Mouse (Mus musculus) lung, postnatal 0 days (tissue): Measurements from ENCODE around the gene Clec4a4. TPM values are rescaled to one million over a fixed set of nuclear protein-coding genes. Genes with fewer than 3 reads are reported as not detected.

ENCODE experiments used
- ATAC-seq: fragments of 200-750 bp; cut with Nextera tagmentation; 2 replicates; pipeline ENCODE4 v1.8.0; 2017; ENCODE audit warnings: moderate library complexity
- DNase-seq: peaks from one replicate; pipeline ENCODE4 v3.0.0-alpha.2; 2016; ENCODE audit warnings: low spot score
- H3K27ac ChIP-seq: fragments of 300-500 bp; sonication (generic); 2 replicates; pipeline ENCODE4 v1.5.1; 2014; ENCODE audit warnings: antibody characterized with exemption, mild to moderate bottlenecking, low read length, mixed read lengths
- H3K27me3 ChIP-seq: fragments of 300-500 bp; sonication (generic); replicated peaks from 2 replicates; pipeline ENCODE4 v1.6.1; 2014; ENCODE audit warnings: low read length, mixed read lengths; ENCODE audit not compliant: insufficient read depth
- H3K36me3 ChIP-seq: fragments of 300-500 bp; sonication (generic); 2 replicates; pipeline ENCODE4 v1.6.1; 2014; ENCODE audit warnings: low read length, mixed read lengths; ENCODE audit not compliant: insufficient read depth
- H3K4me1 ChIP-seq: fragments of 300-500 bp; sonication (generic); 2 replicates; pipeline ENCODE4 v1.6.1; 2014; ENCODE audit warnings: antibody characterized with exemption, low read depth, low read length, mixed read lengths; ENCODE audit not compliant: insufficient read depth
- H3K4me2 ChIP-seq: fragments of 300-500 bp; sonication (generic); replicated peaks from 2 replicates; pipeline ENCODE4 v1.6.1; 2014; ENCODE audit warnings: low read depth, mild to moderate bottlenecking, low read length, moderate library complexity, mixed read lengths
- H3K4me3 ChIP-seq: fragments of 300-500 bp; sonication (generic); 2 replicates; pipeline ENCODE4 v1.5.1; 2014; ENCODE audit warnings: low read depth, low read length
- H3K9ac ChIP-seq: fragments of 300-500 bp; sonication (generic); replicated peaks from 2 replicates; pipeline ENCODE4 v1.6.1; 2014; ENCODE audit warnings: low read depth, mild to moderate bottlenecking
- H3K9me3 ChIP-seq: fragments of 300-500 bp; sonication (generic); 2 replicates; pipeline ENCODE4 v1.6.1; 2016; ENCODE audit warnings: low read length, mixed read lengths
- CTCF ChIP-seq: IDR thresholded peaks from 2 replicates; pipeline ENCODE4 v1.5.1; 2016; ENCODE audit warnings: antibody characterized with exemption, mild to moderate bottlenecking
- EP300 ChIP-seq: IDR thresholded peaks from 2 replicates; pipeline ENCODE4 v1.6.1; 2016; ENCODE audit warnings: antibody characterized with exemption, mild to moderate bottlenecking, control low read depth
- WGBS: fragments of 180-500 bp; shearing (Covaris S2); extraction: QIAGEN DNeasy Blood & Tissue Kit; methylation state at CpG from one replicate; pipeline ENCODE4 v1.1.7; 2014; 5-methylcytosine and 5-hydroxymethylcytosine counted together
- polyA plus RNA-seq: library from polyadenylated mRNA; unstranded; fragments of >200 nt; fragmentation: Nextera tagmentation; extraction: Ambion mirVana; gene quantifications from 2 replicates; pipeline ENCODE4 v1.2.1, GENCODE M21; 2015

The Clec4a4 gene
- polyA plus RNA-seq, 1 experiment from 2014 or later, result 0.35 TPM

- no peak within 1 kb of the TSS for H3K9ac ChIP-seq
- TF ChIP-seq CTCF (no peak), EP300 (no peak)
- 64% methylated on average over 2 of the region's 2 CpGs for WGBS
- H3K9me3 ChIP-seq, result no peaks in the 10 kb centered on the region
- H3K27ac ChIP-seq, result no peak within 1 kb of the TSS
- no peaks in the 10 kb centered on the region for H3K27me3 ChIP-seq
- H3K4me1 ChIP-seq, result no peaks in the 10 kb centered on the region
- no peak within 1 kb of the TSS for H3K4me2 ChIP-seq
- H3K4me3 ChIP-seq, result no peak within 1 kb of the TSS
- no peak for ATAC-seq
- peak; percentile 12 for DNase-seq
- H3K36me3 ChIP-seq, result no peaks in the 10 kb centered on the region
Observed at GRCm38 (mm10) chr6:123049742-123050372, 59.7 kb downstream of the Clec4a4 start, which contains the start of gene Clec4b1. Gene Clec4b1, plus strand, starts transcription at chr6:123049962.

Other genes starting within 250 kb of the Clec4a4 start
- 3.8 and 5.0 TPM in 2 replicates for gene Slc2a3, start 188.7 kb upstream of the Clec4a4 start, polyA plus RNA-seq
- 5.5 and 6.1 TPM in 2 replicates for gene Foxj2, start 170.5 kb upstream of the Clec4a4 start, polyA plus RNA-seq
- 3.4 and 3.6 TPM in 2 replicates for gene C3ar1, start 134.2 kb upstream of the Clec4a4 start, polyA plus RNA-seq
- gene Necap1, start 115.9 kb upstream of the Clec4a4 start, polyA plus RNA-seq, result 30.3 and 31.2 TPM in 2 replicates
- gene Clec4a1, start 68.5 kb upstream of the Clec4a4 start, polyA plus RNA-seq, result 4.6 and 5.1 TPM in 2 replicates
- 13.2 and 19.8 TPM in 2 replicates for gene Clec4a3, start 37.9 kb upstream of the Clec4a4 start, polyA plus RNA-seq
- 1.9 and 2.3 TPM in 2 replicates for gene Clec4b1, start 59.6 kb downstream of the Clec4a4 start, polyA plus RNA-seq
- gene Clec4a2, start 116.1 kb downstream of the Clec4a4 start, polyA plus RNA-seq, result 10.2 and 11.2 TPM in 2 replicates
- gene Clec4b2, start 182.5 kb downstream of the Clec4a4 start, polyA plus RNA-seq, result not detected in 2 replicates
- 28.0 and 31.1 TPM in 2 replicates for gene Clec4n, start 239.5 kb downstream of the Clec4a4 start, polyA plus RNA-seq